Mouse (Mus musculus) layer of hippocampus, adult 2 months (tissue): ENCODE measurements at regions not wholly inside any gene's neighbourhood (a gene's known extent, or its start where the extent isn't known, plus 50 kb on each side); places are given as distances from the start of the nearest gene placed in this dataset.

Experiments
- DNase-seq, 2 experiments: peaks; one replicate each; pipeline ENCODE4 v3.0.0; 2022; ENCODE audit warnings: low spot score in 2 of 2
- H3K27ac ChIP-seq: fragments of 200-600 bp; 2 replicates; pipeline ENCODE4 v1.8.1; 2022
- H3K4me3 ChIP-seq: fragments of 200-600 bp; 2 replicates; pipeline ENCODE4 v1.8.1; 2022; ENCODE audit warnings: mild to moderate bottlenecking
- CTCF ChIP-seq: fragments of 200-600 bp; conservative IDR thresholded peaks from 2 replicates; pipeline ENCODE4 v1.8.1; 2022; ENCODE audit warnings: antibody characterized with exemption, mild to moderate bottlenecking, moderate library complexity

- DNase-seq = no peak
- TF ChIP-seq CTCF = no peak
- H3K4me3 ChIP-seq = no peak overlapping the region
- H3K27ac ChIP-seq = no peak overlapping the region
Observed at GRCm38 (mm10) chr5:83991513-83991912, 425.7 kb downstream of the Epha5 start.

- no peak for TF ChIP-seq CTCF
- H3K4me3 ChIP-seq = no peak overlapping the region
- no peak for DNase-seq
- H3K27ac ChIP-seq = no peak overlapping the region
Observed at GRCm38 (mm10) chr5:83990679-83991498, 426.3 kb downstream of the Epha5 start.

GRCm38 (mm10) chr5:83961573-83961972 lies 455.6 kb downstream of the Epha5 start:
- no peak for DNase-seq
- H3K27ac ChIP-seq = no peak overlapping the region
- no peak overlapping the region for H3K4me3 ChIP-seq
- TF ChIP-seq CTCF = no peak

- no peak for TF ChIP-seq CTCF
- Histone ChIP-seq H3K4me3 (no peak overlapping the region), H3K27ac (no peak overlapping the region)
- no peak for DNase-seq
Observed at GRCm38 (mm10) chr5:83958800-83959199, 458.4 kb downstream of the Epha5 start.

GRCm38 (mm10) chr5:83958196-83958595 lies 459.0 kb downstream of the Epha5 start:
- DNase-seq = peak in 1 of 2 experiments; percentile 8
- TF ChIP-seq CTCF = no peak
- H3K4me3 ChIP-seq = no peak overlapping the region
- H3K27ac ChIP-seq = no peak overlapping the region
